Mouse (Mus musculus) thymus, postnatal 25 days (tissue): Measurements from ENCODE around the gene Scgb1b30.
"Not testable (repeated sequence)": the region's sequence is repeated elsewhere in the genome, so short reads cannot be mapped to it uniquely, and the experiment has no call there.

ENCODE experiments used
- DNase-seq: peaks from one replicate; pipeline ENCODE4 v3.0.0; 2022

Scgb1b30 gene

DNA sequence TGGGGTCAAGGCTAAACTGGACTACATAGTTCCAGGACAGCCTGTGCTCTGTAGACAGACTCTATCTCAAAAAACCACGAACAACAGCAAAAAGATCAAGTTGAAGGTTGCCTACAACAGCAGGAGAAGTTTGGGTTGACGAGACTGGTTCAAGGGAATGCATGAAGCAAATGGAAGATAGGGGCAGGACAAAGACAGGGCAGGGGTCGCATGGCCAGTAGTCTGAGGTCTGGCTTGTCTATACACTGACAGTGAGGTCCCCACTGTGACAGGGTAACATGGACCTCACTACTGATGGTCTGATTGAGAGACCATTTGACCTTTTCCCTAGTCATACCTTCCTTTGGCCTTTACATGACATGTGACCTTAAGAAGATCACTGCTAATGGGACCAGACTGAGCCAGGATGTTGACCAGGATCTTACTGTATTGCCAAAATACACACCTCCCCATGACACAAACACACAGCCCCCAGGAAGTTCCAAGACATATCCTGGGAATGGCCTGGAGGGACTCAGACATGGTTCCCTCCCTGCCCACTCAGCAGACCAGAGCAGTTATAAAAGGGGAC lies at the start of gene Scgb1b30:
Gene Scgb1b30 (plus strand): TSS at position 521 of the 571 bp plus-strand sequence.
- DNase-seq, result no peak

DNA sequence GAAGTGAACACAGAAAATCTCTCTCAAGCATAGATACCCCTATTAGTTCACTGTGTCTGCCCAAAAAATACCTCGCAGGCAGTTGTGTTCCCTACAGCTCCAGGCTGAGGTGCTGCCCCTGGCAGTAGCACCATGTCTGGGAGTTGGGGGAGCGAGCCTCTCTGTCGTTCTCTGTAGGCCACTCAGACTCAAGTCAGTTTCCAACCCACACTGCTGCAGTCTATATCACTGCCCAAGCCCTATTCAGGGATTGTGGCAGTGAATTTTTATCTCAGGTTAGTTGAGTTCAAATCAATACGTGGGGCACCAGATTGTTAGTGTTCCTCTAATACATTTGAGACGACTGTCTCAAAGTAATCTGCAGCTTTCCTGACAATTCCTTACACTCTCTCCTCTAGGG lies 27.1 kb upstream of the Scgb1b30 start:
- not testable (repeated sequence) for DNase-seq

DNA sequence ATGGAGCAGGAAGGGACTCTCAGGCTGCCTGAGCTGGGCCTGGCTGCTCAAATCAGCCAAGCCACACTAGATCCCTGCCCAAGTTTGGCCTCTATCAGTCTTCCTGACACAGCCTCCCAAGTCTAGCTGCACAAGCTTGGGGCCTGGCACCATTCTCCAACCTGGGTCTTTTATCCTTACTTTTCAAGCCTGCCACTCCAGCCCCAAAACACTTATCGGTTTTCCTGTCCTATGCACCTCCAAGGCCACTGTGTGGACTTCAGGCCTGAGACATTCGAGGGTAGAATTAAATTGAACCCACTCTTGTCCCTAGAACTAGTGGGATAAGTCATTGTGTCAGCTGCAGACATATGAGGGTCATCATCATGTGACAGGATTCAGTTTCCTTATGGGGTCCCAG lies 4.8 kb downstream of the Scgb1b30 start:
- DNase-seq, result no peak

DNA sequence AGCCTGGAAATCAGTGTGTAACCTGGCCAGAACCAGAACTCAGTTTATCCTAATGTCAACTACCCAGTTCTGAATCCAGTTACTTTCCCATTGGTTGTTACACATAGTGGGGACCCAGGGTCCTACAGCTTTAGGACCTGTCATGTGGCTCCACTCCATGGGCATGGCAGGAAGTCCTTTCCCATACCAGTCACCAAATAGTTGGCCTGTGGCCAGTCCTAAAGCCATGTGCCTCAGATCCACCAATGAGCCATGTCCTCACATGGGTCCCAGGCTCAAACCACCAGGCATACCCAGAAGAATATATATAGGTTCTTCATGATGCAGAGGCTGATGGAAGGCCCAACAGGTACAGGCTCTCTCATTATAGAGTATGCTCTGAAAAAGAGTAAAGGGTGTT lies 6.0 kb downstream of the Scgb1b30 start:
- DNase-seq, result no peak

DNA sequence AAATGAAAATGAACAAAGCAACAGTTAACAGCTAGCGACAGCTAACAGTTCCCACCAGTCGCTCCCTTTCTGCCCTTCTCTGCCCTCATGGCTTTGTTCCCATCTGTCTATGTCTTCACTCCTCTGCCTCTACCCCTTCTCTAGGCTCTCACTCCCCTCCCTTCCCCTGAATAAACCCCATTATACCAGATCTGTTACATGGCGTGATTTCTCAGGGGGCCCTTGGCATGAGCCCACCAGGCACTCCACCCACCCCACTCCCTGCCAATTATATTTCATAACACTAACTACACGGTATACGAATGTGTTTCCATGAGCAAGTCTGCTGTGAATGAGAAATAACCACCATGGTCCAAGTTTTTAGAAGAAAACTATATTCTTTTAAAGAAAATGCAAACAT lies 14.0 kb downstream of the Scgb1b30 start:
- no peak for DNase-seq

DNA sequence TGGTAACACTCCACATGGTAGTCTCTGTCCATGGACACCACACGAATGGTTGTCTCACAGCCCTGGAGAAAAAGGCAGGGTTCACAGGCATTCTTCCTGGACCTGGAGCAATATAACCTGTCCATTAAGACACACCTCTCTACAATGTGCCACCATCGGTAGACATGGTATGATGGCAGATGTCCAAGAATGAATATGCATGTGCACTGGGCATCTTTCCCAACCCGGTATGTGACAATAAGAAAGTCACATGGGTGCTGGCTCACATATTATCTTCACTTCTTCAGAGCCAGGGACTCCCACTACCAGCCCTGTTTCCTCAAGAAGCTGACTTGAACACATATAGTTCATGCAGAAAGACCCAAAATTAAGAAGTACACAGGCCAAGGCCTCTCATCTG lies 21.4 kb downstream of the Scgb1b30 start:
- no peak for DNase-seq

DNA sequence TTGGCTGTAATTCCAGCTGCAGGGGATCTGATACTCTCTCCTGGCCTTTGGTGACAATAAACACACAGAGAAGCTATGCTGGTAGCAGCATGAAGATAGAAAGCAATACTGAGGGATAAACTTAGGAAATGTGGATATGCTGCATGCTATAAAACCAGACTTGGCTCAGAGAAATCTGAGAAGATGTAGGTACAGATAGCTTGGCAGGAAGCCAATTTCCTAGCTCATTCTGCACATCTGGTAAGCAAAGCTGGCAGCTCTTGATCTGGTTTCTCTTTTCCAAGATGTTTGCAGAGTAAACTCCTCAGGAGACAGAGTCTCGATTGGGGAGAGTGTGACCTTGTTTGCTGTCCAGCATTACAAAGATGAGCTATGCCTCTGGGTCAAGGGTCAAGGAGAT lies 25.4 kb downstream of the Scgb1b30 start:
- DNase-seq, result not testable (repeated sequence)

DNA sequence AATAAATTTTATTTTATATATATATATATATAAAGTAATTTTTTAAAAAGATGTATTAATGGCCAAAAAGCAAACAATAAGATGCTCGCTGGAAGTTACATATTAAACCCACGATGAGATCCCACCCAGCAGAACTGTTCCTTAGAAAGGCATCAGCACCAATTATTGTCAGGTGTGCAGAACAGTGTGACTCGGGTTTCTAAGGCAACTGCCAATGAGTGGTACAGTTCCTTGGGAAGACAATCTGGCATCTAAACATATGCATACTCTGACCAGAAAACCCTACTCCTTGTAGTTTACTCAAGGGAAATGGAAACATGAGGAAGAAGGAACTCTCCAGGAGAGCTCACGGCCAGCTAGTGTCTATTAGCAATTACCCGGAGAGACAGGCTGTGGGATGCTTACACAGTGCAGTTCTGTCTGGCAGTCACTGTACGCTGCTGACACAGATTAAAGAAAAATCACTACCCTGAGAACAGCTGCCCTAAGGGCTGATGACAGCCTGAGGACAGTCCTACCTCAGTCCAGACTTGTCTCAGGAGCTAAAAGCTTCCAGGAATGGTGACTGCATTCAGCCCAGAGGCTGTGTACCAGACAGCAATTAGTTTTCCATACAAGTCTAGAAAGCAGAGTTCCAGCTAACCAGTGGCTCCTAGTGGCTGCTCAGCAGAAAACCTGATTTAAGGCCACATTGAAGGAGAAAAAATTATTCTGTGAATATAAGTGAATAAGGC lies 27.9 kb downstream of the Scgb1b30 start:
- no peak for DNase-seq

DNA sequence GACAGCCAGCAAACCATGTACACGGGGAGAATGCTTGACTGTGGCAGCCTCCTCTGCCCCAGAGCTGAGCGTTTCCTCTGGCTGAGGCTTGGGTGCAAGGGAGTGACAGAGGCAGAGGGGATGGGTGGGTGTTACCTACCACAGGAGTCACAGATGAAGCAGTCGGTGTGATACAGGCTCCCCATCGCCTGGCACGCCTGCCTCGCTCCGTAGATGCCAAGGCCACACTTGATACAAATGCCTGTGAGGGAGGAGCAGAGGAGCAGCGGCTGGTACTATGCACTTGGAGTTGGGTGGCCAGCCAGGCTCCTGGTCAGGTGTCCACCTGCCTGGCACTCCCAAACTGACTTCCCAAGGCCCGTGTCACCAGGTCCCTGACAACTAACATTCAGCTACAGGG lies 30.1 kb downstream of the Scgb1b30 start:
- DNase-seq, result no peak

DNA sequence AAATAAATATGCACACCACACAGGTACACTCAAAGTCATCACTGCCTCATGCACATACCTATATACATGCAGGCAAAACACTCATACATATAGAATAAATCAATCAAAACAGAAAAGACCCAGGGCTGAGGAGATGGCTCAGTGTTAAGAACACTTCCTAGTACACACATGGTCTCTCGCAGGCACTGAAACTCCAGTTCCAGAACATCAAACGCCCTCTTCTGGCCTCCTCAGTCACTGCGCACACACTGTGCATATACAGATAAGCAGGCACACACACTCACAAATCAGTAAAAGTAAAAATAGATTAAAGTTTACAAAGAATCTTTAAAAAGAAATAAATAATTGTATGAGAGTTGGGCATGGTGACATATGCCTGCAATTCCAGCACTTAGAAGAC lies 31.1 kb downstream of the Scgb1b30 start:
- DNase-seq, result no peak

DNA sequence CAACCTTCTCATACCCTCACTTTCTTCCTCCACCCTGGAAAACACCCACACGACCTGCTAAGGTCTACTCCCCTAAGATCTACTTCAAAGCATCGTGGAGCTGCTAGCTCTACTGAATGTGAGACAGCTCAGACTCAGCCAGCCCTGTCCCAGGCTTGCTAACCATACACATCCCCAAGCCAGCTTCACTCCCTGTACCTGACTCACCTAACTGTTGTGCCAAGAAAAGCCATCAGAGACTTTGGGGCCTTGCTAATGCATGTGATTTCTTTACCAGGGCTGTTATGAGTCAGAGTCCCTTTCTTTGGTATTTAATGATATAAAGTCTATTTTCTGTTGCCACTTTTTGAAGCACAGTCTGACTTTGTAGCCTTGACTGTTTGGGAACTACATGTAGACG lies 35.9 kb downstream of the Scgb1b30 start:
- no peak for DNase-seq

DNA sequence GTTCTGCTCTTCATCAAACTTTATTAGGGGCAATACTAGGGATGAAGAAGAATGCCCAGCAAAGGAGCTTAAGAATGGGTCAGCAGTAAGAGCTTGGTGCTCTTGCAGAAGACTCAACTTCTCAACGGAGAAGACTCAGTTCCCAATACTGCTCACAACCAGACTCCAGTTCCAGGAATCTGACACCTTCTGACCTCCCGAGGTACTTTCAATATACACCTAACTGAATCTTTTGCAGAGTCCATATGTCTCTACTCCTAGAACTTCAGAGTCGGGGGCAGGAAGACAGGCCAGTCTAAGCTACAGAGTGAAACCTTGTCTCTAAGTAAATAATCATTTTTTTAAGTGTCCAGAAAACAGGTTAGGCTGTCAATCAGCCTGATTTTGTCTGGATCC lies 36.7 kb downstream of the Scgb1b30 start:
- no peak for DNase-seq

DNA sequence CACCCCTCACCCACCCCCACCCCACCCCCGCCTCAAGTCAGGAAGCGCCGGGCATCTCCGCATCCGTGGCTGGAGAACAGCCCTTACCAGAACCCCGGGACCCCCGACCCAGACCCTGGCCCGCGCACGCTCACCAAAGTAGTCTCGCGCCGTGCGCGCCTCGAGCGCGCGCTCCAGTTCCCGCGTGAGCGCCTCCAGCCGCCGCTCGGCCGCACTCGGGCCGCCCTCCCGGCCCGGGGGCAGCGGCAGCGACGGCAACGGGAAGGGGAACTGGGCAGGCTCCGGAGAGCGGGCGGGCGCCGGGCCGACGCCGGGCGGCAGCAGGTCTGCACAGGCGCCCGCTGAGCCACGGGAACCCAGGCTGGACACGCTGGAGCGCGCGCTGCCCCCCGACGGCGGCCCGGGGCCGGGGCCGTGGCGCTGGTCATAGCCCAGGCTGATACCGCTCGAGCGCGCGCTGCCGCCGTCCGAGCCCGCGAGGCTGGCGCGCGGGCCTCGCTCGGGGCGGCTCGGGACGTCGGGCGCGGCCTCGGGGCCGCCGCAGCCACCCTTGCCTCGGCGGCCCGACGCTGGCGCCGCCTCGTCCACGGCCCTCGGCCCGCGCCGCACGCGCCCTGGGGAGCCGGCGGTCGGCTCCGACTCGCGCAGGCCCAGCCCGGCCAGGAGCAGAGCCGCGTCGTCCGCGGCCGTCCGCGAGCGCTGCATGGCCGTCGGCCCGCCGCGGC lies 37.3 kb downstream of the Scgb1b30 start:
- no peak for DNase-seq

DNA sequence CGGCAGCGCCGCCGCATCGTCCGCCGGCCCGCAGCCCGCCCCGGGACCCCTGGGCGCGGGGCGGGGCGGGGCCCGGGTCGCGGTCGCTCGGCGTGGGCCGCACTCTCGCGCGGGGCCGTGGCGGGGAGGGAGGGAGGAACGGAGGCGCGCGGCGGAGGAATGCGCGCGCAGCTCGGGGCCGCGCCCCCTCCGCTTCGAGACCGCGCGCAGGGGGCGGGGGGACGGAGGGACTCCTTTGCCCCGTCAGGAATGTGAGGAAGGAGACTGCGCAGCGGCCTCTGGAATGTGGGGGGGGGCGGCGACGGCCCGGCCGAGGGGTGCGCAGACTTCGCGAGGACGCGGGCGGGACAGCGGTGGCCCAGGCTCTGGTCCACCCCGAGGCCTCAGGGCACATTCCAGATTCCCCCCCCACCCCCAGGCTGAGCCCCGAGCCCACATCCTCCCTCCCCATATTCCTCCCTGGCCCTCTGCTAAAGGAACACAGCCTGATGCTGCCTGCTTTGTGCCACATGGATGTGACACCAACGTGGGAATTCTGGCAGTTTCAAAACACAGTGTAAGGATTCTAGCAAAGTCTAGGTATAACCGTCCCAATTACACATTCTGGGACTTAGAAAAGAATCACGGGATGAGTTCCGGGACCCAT lies 38.0 kb downstream of the Scgb1b30 start, which contains the start of gene Wtip:
Gene Wtip (minus strand): TSS at position 152 of the 646 bp plus-strand sequence.
- DNase-seq, result no peak

DNA sequence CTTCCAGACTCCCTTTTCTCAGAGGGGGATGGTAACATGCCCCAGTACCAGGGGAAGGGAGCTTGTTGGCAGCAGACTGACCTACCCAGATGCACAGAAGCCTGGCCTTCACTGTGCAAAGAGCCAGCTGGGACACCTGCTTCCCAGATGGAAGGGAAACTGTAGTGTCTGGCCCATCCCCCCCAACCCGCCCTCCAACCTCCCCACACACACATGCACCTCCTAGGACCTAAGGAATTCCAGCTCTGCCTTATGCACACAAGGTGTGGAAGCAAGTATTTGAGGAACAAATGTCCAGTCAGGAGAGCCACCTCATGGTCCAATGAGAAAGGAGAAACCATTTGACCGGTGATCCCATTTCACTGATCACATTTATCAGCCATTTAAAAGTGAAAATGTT lies 39.1 kb downstream of the Scgb1b30 start:
- DNase-seq, result no peak

DNA sequence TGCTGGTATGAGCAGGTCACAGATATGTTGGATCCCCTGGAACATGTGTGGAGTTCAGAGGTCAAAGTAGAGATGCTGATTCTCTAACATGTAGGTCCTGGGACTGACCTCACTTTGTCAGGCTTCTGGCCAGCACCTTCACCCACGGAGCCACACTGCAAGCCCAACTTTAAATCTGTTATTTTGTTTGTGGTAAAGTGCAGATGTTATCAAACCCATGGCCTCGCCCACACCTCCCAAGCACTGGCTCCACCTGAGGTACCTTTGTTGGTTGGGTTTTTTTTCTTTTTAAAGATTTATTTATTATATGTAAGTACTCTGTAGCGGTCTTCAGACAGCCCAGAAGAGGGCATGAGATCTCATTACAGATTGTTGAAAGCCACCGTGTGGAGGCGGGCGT lies 44.3 kb downstream of the Scgb1b30 start:
- no peak for DNase-seq

DNA sequence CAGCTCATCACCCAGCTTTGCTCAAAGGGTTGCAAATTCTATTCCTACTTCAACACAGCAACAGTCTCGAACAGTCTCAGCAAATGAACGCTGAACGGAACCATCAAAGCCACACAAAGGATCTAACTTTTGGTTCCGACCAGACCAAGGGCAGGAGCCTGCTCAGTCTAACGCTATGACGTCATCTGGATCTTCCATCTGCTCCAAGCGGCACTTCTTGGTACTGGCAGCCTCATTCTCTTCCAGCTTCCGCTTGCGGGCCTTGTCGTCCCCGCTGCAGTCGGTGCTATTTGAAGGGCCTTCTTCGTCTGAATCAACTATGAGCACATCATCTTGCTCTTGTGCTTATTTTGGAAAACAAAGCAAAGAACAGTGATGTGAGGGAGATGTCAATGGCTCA lies 45.9 kb downstream of the Scgb1b30 start:
- no peak for DNase-seq

DNA sequence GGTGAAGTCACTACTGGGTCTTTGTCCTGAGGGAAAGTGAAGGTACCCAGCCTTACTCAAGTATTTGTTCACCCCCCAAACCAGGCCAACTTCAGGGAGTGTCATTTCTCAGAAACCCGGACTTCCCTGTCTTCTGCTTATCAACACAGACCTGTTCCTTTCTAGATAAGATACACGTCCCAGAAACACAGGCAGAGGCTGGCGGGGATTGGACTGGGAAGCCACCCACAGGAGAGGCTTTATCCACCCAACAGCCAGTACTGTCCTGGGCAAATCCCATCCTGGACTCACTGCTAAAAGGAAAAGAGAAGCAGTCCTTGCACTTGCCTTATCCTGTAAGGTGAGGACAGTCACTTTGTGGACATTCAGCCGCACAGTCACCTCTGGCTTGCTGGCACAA lies 52.0 kb downstream of the Scgb1b30 start:
- no peak for DNase-seq
